Mouse (Mus musculus): ENCODE measurements around the gene Ccnd3. TPM values are rescaled to one million over a fixed set of nuclear protein-coding genes. Genes with fewer than 3 reads are reported as not detected.
A peak's percentile ranks its signal among the peaks of the same experiment; 100 is the strongest.
"Not testable (repeated sequence)": the region's sequence is repeated elsewhere in the genome, so short reads cannot be mapped to it uniquely, and the experiment has no call there.

Gene Ccnd3
- total RNA-seq, 2 experiments from 2014 or later = 328 to 506 TPM

GRCm38 (mm10) chr17:47614018-47614417 is 109.2 kb downstream of the Ccnd3 start:
- DNase-seq (ENCODE audit: low spot score in 2 of 2) = peak in 1 of 2 experiments; percentile 44

- no peak for DNase-seq (ENCODE audit: low spot score in 2 of 2)
Observed at GRCm38 (mm10) chr17:47616119-47616518, 111.3 kb downstream of the Ccnd3 start.

- no peak for DNase-seq (ENCODE audit: low spot score in 2 of 2)
Observed at GRCm38 (mm10) chr17:47616652-47617051, 111.8 kb downstream of the Ccnd3 start.

- no peak for DNase-seq (ENCODE audit: low spot score in 2 of 2)
Observed at GRCm38 (mm10) chr17:47617605-47618307, 112.9 kb downstream of the Ccnd3 start.

GRCm38 (mm10) chr17:47618556-47619311 is 113.9 kb downstream of the Ccnd3 start:
- DNase-seq (ENCODE audit: low spot score in 2 of 2) = no peak

GRCm38 (mm10) chr17:47622912-47623554 is 118.2 kb downstream of the Ccnd3 start:
- DNase-seq (ENCODE audit: low spot score in 2 of 2) = no peak

- DNase-seq (ENCODE audit: low spot score in 2 of 2) = not testable (repeated sequence)
Observed at GRCm38 (mm10) chr17:47624572-47624971, 119.7 kb downstream of the Ccnd3 start.

GRCm38 (mm10) chr17:47625088-47625487 is 120.2 kb downstream of the Ccnd3 start:
- DNase-seq (ENCODE audit: low spot score in 2 of 2) = no peak

GRCm38 (mm10) chr17:47626031-47626430 is 121.2 kb downstream of the Ccnd3 start:
- no peak for DNase-seq (ENCODE audit: low spot score in 2 of 2)

- no peak for DNase-seq (ENCODE audit: low spot score in 2 of 2)
Observed at GRCm38 (mm10) chr17:47627791-47628190, 122.9 kb downstream of the Ccnd3 start.

- DNase-seq (ENCODE audit: low spot score in 2 of 2) = peak; percentile 90 to 92
Observed at GRCm38 (mm10) chr17:47628851-47629676, 124.2 kb downstream of the Ccnd3 start.

- no peak for DNase-seq (ENCODE audit: low spot score in 2 of 2)
Observed at GRCm38 (mm10) chr17:47629717-47630677, 125.1 kb downstream of the Ccnd3 start.

- DNase-seq (ENCODE audit: low spot score in 2 of 2) = no peak
Observed at GRCm38 (mm10) chr17:47630678-47631065, 125.8 kb downstream of the Ccnd3 start, which contains the start of gene Usp49. Usp49 (plus strand) TSS chr17:47630690.

- no peak for DNase-seq (ENCODE audit: low spot score in 2 of 2)
Observed at GRCm38 (mm10) chr17:47632181-47632840, 127.5 kb downstream of the Ccnd3 start.

GRCm38 (mm10) chr17:47633999-47634770 is 129.3 kb downstream of the Ccnd3 start:
- DNase-seq (ENCODE audit: low spot score in 2 of 2) = no peak

- DNase-seq (ENCODE audit: low spot score in 2 of 2) = no peak
Observed at GRCm38 (mm10) chr17:47642992-47643391, 138.1 kb downstream of the Ccnd3 start.

GRCm38 (mm10) chr17:47646683-47647082 is 141.8 kb downstream of the Ccnd3 start:
- DNase-seq (ENCODE audit: low spot score in 2 of 2) = peak; percentile 25 to 43

- no peak for DNase-seq (ENCODE audit: low spot score in 2 of 2)
Observed at GRCm38 (mm10) chr17:47648966-47649365, 144.1 kb downstream of the Ccnd3 start.

All from adrenal gland, adult 18-20 months (tissue).